19 mouse cellular contexts compared by ENCODE assay signal in the genomic region with DNA sequence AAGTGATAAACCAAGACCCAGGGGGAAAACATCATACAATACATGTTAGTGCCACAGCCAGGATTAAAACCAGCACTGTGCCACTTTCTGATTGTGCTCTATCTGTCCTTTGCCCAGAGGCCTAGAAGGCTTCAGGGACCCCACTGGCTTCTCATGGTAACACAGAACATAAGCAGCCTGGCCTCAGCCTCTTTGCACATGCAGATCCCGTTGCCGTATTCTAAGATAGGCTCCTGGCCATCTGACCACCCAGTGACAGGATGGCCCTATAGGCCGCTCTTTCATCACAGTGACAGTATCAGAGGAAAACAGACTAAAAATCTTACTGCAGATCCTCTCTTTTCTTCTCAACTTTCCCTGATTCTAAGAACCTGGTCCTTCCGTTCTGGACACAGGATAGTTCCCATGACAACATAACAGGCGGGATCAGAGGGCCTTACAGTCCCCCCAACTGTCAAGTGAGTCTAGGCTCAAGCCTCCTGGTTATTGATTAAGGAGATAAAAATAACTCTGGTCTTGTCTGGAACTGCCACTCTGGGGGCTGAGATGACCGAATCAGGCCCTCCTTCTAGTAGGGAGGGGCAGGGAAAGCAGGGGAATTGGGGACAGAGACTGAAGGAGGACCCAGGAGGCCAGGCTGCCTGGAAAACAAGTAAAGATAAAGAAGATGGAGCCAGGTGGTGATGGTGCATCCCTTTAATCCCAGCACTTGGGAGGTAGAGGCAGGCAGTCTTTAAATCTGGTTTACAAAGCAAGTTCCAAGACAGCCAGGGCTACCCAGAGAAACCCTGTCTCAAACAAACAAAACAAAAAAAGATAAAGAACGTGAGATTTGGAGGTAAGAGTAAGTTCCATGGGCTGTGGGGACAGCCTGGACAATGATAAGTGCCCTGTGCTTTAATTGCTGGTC.
"Had no signal": no experiment of that assay in that cellular context is flagged by ENCODE, and none has a peak within 500 bp of the region (broad histone marks: within the 10 kb centered on the region; RNA-seq: fewer than 3 reads in every experiment).

No protein-coding gene starts in this region.

- H3K36me3 ChIP-seq: midbrain, embryonic 10.5 days; midbrain, embryonic 13.5 days had no signal

- H3K9ac ChIP-seq: liver, embryonic 14.5 days; lung, embryonic 14.5 days; midbrain, embryonic 13.5 days; neural tube, embryonic 13.5 days; neural tube, embryonic 15.5 days had no signal

- H3K27me3 ChIP-seq: neural tube, embryonic 15.5 days had no signal

- ATAC-seq: midbrain, embryonic 13.5 days; midbrain, embryonic 16.5 days had no signal

- H3K9me3 ChIP-seq: midbrain, embryonic 10.5 days; midbrain, embryonic 13.5 days; neural tube, embryonic 13.5 days; neural tube, embryonic 15.5 days had no signal

- H3K4me3 ChIP-seq: midbrain, embryonic 10.5 days; midbrain, embryonic 13.5 days; myocyte; neural tube, embryonic 13.5 days; neural tube, embryonic 15.5 days had no signal

- H3K27ac ChIP-seq: liver, embryonic 14.5 days; midbrain, embryonic 10.5 days; midbrain, embryonic 13.5 days; neural tube, embryonic 13.5 days; neural tube, embryonic 15.5 days had no signal

- DNase-seq: lung, adult 18-20 months; lung, embryonic 14.5 days; lung, postnatal 10 days; lung, postnatal 4 days; retina, postnatal 1 day; right cerebral cortex, adult 18-20 months; right cerebral cortex, postnatal 25 days; right cerebral cortex, postnatal 4 days; spleen, adult 18-20 months; thymus, adult 2 months; thymus, postnatal 25 days; thymus, postnatal 4 days had no signal

- H3K4me2 ChIP-seq: lung, embryonic 14.5 days; midbrain, embryonic 13.5 days; neural tube, embryonic 13.5 days; neural tube, embryonic 15.5 days had no signal
